Mouse (Mus musculus) embryo, embryonic 10.5 days (tissue): ENCODE data around the gene Gpr183.

Experiments used
- DNase-seq: peaks from one replicate; pipeline ENCODE4 v3.0.0-alpha.2; 2015; ENCODE audit warnings: low spot score

Gene Gpr183

GRCm38 (mm10) chr14:121964990-121965389 is at the start of gene Gpr183:
TSS of gene Gpr183 (minus strand) at chr14:121965195.
- DNase-seq: peak; percentile 26

GRCm38 (mm10) chr14:122013417-122013951 is 48.5 kb upstream of the Gpr183 start:
- DNase-seq: no peak

DNA sequence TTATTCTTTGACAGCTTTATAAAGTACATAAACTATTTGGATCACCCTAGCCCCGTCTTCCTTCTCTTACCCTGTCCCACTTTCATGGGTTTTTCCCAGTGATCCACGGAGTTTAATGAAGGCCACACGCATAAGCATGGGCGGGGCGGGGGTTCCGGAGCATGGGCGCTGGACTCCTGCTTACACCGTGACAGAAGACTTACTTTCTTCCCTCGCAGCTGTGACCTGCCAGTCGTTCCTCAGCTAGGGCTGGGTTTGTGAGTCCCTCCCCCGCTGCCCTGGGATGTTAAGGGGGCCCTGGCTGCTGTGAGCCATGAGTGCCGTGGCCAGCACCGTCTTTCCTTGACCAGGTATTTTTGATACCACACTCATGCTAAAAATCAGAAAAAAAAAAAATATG is 47.8 kb upstream of the Gpr183 start:
- DNase-seq: no peak

GRCm38 (mm10) chr14:122012193-122012592 is 47.2 kb upstream of the Gpr183 start:
- DNase-seq: no peak

- no peak for DNase-seq
Measured at GRCm38 (mm10) chr14:122011768-122012167, 46.8 kb upstream of the Gpr183 start.

- no peak for DNase-seq
Measured at GRCm38 (mm10) chr14:122010301-122010700, 45.3 kb upstream of the Gpr183 start.

DNA sequence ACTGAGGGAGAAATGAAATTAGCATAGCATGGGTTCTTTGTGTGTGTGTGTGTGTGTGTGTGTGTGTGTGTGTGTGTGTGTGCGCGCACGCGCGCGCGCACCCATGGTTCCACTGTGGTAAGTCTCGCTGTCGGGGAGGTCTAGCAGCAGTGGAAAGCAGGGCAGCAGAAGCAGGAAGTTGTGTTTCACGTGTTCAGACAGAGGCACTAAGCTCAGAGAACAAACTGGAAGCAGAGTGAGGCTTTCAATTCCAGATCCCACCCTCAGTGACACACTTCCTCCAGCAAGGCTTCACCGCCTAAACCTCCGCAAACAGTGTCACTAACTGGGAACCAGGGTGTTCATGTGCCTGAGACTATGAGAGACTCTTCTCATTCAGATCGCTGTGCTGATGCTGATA is 44.5 kb upstream of the Gpr183 start:
- DNase-seq: no peak

GRCm38 (mm10) chr14:122008261-122008660 is 43.3 kb upstream of the Gpr183 start:
- no peak for DNase-seq

GRCm38 (mm10) chr14:122003812-122004211 is 38.8 kb upstream of the Gpr183 start:
- no peak for DNase-seq

DNA sequence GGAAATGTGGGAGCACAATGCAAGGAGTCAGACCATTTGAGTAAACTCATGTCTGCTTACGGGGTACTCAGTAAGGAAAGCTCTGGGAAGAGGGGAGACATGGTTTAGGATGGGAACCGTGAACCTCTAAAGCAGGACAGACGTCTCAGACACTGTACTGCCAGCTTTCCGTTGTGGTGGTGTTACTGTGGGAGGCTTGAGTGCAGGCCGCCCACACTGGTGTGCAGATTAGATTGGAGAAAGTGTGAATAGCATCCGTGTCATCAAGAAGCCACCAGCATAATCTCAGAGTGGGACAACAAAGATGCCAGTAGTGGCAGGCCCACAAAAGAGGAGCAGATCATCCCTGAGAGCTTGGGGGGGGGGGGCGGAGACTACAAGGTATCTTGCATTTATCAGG is 37.2 kb upstream of the Gpr183 start:
- no peak for DNase-seq

DNA sequence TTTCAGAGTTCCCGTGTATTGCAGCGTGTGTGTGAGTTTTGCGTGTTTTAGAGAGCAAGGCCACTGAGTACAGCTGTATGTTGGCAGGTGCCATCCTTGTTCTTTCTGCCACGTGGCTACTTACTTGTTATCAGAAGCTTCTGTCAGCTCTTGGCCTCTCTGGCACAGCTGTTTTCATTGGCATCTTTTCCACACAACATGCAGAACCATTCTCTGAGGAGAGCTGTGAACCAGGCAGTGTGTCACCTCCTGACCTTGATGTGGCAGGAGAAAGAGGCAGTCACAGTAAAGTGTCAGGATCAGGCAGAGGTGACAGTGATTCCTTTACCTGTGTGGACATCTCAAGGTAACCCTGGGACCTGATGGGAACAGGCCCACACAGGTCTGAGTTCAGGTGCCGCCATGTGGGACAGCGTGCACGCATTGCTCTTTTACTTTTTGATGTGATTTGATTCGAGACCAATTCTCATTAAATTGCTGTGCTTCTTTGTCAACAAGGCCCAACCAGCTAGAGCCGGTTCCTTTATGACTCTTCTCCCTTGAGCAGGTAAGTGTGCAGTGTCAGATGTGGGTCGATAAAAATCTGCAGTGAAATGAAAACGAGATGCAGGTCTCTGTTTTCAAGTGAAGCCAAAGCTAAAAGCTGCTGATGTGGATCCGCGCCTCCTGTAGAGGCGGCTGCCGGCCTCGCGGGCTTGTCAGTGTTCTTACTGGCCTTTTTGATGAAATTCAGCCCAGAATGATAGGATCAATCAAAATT is 35.5 kb upstream of the Gpr183 start:
- no peak for DNase-seq

GRCm38 (mm10) chr14:121999455-121999854 is 34.5 kb upstream of the Gpr183 start:
- DNase-seq: no peak

GRCm38 (mm10) chr14:121996786-121997185 is 31.8 kb upstream of the Gpr183 start:
- DNase-seq: no peak

DNA sequence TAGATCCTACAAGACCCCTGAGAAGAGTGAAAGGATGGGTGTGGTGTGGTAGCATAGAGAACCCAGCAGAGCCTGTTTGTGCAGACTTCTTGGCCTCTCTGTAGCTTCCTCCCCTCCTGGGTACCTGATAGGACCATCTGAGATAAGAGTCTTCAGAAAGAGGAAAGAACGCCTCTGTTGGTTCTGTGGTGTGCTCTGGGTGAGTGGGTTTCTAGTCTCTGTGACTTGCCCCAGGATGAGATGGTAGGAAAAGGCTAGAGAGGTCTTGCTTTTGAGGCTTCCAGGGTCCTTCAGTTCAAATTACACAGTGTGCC is 30.5 kb upstream of the Gpr183 start:
- no peak for DNase-seq

DNA sequence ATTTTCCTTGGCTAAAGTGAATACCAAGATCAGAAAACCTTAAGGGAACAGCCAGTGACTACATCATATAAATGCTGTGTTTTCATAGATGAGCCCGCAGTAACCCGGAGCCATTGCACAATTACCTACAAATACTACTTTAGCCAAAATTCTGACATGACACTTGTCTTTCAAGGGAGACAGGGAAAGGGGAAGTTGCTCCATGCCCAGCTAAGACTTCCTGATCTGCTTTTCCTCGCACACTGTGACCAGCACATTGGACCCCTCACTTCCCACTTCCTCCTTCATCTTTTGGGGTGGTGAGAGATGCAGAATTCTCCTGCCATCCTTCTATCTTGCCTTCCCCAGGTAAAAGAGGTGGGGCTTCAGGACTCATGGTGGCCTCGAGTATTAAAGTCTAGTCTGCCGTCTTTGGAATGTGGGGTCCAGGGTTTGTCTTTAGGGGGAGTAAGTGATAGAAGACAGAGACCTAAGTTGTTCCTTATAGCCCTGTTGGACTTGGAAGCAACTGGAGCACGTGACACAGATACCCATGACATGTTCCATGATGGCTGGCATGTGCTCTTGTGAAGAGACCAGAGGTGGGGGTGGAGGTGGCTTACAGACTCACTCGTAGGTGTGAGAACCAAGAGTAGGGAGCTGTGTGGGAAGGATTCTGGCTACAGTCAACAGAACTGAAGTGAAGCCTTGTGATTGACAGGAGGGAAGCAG is 30.0 kb upstream of the Gpr183 start:
- no peak for DNase-seq

DNA sequence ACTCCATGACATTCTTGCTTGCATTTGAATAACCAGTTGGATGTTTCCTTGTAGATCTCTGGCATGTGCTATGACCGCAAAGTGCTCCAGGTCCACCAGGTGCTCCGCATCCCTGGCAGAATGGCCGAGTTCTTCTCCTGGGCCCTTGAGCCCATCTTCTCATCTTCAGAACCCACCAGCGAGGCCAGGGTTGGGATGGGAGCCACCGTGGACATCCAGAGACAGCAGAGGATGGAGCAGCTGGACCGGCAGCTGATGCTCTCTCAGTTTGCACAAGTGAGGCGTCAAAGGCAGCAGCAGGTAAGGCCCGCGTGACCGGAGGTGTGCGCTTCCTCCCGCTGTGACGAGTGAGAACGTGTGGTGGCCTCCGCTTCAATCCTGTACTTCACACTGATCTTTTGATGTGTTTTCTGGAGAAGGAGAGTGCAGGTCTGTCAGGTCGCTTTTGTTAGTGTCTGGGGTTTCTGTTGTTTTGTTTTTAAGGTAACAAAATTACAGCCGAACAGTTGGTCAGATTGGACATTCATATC is 29.2 kb upstream of the Gpr183 start:
- DNase-seq: no peak

- DNase-seq: no peak
Measured at GRCm38 (mm10) chr14:121993616-121994015, 28.6 kb upstream of the Gpr183 start.

DNA sequence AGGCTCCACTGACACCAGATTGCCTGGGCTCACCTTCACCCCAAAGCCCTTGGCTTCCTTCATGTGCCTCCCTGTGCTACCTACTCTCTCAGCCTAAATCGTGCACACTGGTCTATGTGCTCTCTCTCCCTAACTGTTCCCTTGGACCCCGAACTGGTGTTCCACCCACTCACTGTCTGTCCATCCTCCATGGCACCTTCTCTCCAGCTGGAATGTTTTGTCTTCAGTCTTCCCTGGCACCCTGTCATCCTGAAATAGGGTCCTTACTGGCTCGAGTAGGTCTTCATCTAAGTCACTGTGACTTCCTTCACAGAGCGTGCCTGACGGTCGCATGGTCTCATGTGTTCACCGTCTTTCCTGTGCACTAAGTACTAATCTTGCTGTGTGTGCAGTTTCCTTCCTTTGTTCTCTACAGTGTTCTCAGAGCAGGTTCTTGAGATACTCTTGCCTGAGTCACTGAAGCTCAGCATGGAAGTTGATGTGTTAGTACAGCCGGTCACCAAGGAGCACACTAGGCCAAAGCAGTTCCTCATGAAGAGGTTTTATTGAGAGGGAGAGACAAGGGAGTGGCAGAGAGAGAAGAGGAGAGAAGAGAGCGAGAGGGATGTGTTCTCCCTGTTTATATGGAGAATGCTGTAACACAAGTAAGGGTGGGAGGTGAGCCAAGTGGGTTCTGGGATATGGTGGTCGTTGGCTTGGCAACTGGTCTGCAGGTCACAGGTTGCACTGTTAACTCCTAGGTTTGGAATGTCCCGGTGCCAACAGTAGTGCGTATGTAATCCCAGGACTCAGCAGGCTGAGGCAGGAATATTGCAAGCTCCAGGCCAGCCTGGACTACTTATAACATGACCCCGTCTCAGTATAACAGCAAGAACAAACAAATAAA is 27.6 kb upstream of the Gpr183 start:
- DNase-seq: no peak

DNA sequence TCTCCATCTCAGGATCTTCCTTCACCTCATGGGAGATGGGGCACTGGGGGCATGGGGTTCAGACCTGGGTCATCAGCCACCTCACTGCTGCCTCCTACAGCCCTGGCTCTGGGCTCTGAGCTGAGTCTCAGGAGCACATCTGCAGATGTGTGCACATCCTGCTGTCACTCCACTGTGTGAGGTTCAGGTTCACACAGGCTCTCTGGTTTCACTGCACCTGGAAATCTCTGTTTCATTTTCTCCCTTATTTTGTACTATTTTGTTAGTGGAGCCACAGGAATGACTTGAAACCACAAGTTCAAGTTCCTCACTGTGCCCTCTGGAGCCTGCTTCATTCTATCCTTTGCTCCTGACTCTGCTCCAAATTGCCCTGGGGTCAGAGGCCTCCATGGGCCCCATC is 26.9 kb upstream of the Gpr183 start:
- no peak for DNase-seq

- no peak for DNase-seq
Measured at GRCm38 (mm10) chr14:121990897-121991296, 25.9 kb upstream of the Gpr183 start.

DNA sequence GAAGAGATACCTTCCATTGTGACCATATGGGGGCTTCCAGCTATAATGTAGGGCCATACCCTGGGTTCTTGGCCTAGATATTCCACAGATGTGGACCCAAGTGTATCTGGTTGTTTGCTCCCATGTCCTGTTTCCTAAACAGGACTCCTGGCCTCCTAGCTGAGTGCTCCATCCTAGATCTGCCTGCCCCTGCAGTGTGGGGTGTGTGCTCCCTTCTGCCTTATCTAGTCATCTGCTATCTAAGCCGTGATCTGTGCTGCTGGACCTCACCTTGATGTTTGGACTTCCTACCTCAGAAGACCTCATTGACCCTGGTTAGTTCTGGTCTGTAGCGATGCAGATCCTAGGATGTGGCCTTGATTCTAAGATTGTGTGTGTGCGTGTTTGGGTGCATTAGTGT is 24.9 kb upstream of the Gpr183 start:
- DNase-seq: no peak

- DNase-seq: no peak
Measured at GRCm38 (mm10) chr14:121989331-121989730, 24.3 kb upstream of the Gpr183 start.
